Mouse (Mus musculus): ENCODE results near the gene Polrmt. TPM values are rescaled to one million over a fixed set of nuclear protein-coding genes. Genes with fewer than 3 reads are reported as not detected.
A peak's percentile ranks its signal among the peaks of the same experiment; 100 is the strongest.

Gene Polrmt
- polyA plus RNA-seq (2012; ENCODE audit: insufficient read depth, insufficient read length, missing spikeins): 20.1 and 32.1 TPM in 2 replicates

GRCm38 (mm10) chr10:79745898-79746773, at the start of gene Polrmt:
Polrmt (minus strand) TSS chr10:79746581.
- Histone ChIP-seq H3K4me3 (ENCODE audit: insufficient read depth, low read depth, low read length) (peak within 1 kb of the TSS; percentile 90), H3K27ac (replicated peaks; ENCODE audit: low read depth, low read length) (peak within 1 kb of the TSS; percentile 81), H3K4me1 (ENCODE audit: control insufficient read depth, insufficient read depth, insufficient read length, low read length) (no peaks in the 10 kb centered on the region)

- Histone ChIP-seq H3K4me3 (ENCODE audit: insufficient read depth, low read depth, low read length) (no peak overlapping the region), H3K27ac (replicated peaks; ENCODE audit: low read depth, low read length) (no peak overlapping the region; the same call in 1 of the 2 replicates), H3K4me1 (ENCODE audit: control insufficient read depth, insufficient read depth, insufficient read length, low read length) (peaks cover 11% of the 10 kb centered on the region)
Observed at GRCm38 (mm10) chr10:79795905-79796304, 49.5 kb upstream of the Polrmt start.

GRCm38 (mm10) chr10:79794491-79794931, 48.1 kb upstream of the Polrmt start:
- Histone ChIP-seq H3K4me1 (ENCODE audit: control insufficient read depth, insufficient read depth, insufficient read length, low read length) (peaks cover 11% of the 10 kb centered on the region), H3K4me3 (ENCODE audit: insufficient read depth, low read depth, low read length) (peak overlapping the region; percentile 85), H3K27ac (replicated peaks; ENCODE audit: low read depth, low read length) (peak overlapping the region; percentile 94)

- H3K4me3 ChIP-seq (ENCODE audit: insufficient read depth, low read depth, low read length): peak overlapping the region; percentile 85
- H3K4me1 ChIP-seq (ENCODE audit: control insufficient read depth, insufficient read depth, insufficient read length, low read length): peaks cover 11% of the 10 kb centered on the region
- H3K27ac ChIP-seq (replicated peaks; ENCODE audit: low read depth, low read length): peak overlapping the region; percentile 94
Observed at GRCm38 (mm10) chr10:79793738-79794490, 47.5 kb upstream of the Polrmt start.

- H3K4me3 ChIP-seq (ENCODE audit: insufficient read depth, low read depth, low read length): peak within 1 kb of the TSS; percentile 85
- H3K27ac ChIP-seq (replicated peaks; ENCODE audit: low read depth, low read length): peak within 1 kb of the TSS; percentile 94
- H3K4me1 ChIP-seq (ENCODE audit: control insufficient read depth, insufficient read depth, insufficient read length, low read length): peaks cover 10% of the 10 kb centered on the region
Observed at GRCm38 (mm10) chr10:79793051-79793737, 46.8 kb upstream of the Polrmt start, which contains the start of gene Palm. Palm (plus strand) TSS chr10:79793572.

GRCm38 (mm10) chr10:79792339-79793040, 46.1 kb upstream of the Polrmt start:
- H3K27ac ChIP-seq (replicated peaks; ENCODE audit: low read depth, low read length): no peak overlapping the region; the same call in 1 of the 2 replicates
- H3K4me1 ChIP-seq (ENCODE audit: control insufficient read depth, insufficient read depth, insufficient read length, low read length): peaks cover 9% of the 10 kb centered on the region; the same call in 1 of the 2 replicates
- no peak overlapping the region for H3K4me3 ChIP-seq (ENCODE audit: insufficient read depth, low read depth, low read length)

GRCm38 (mm10) chr10:79790861-79791260, 44.5 kb upstream of the Polrmt start, which contains the start of gene Prss57:
Prss57 (minus strand) TSS chr10:79790961.
- Histone ChIP-seq H3K27ac (replicated peaks; ENCODE audit: low read depth, low read length) (no peak within 1 kb of the TSS), H3K4me1 (ENCODE audit: control insufficient read depth, insufficient read depth, insufficient read length, low read length) (peaks cover 6% of the 10 kb centered on the region; the same call in 1 of the 2 replicates), H3K4me3 (ENCODE audit: insufficient read depth, low read depth, low read length) (no peak within 1 kb of the TSS)

- no peaks in the 10 kb centered on the region for H3K4me1 ChIP-seq (ENCODE audit: control insufficient read depth, insufficient read depth, insufficient read length, low read length)
- H3K27ac ChIP-seq (replicated peaks; ENCODE audit: low read depth, low read length): no peak overlapping the region
- no peak overlapping the region for H3K4me3 ChIP-seq (ENCODE audit: insufficient read depth, low read depth, low read length)
Observed at GRCm38 (mm10) chr10:79789581-79789980, 43.2 kb upstream of the Polrmt start.

- Histone ChIP-seq H3K27ac (replicated peaks; ENCODE audit: low read depth, low read length) (no peak overlapping the region), H3K4me1 (ENCODE audit: control insufficient read depth, insufficient read depth, insufficient read length, low read length) (no peaks in the 10 kb centered on the region), H3K4me3 (ENCODE audit: insufficient read depth, low read depth, low read length) (no peak overlapping the region)
Observed at GRCm38 (mm10) chr10:79788386-79789158, 42.2 kb upstream of the Polrmt start.

- no peak overlapping the region for H3K27ac ChIP-seq (replicated peaks; ENCODE audit: low read depth, low read length)
- H3K4me3 ChIP-seq (ENCODE audit: insufficient read depth, low read depth, low read length): no peak overlapping the region
- peaks cover 2% of the 10 kb centered on the region; the same call in 1 of the 2 replicates for H3K4me1 ChIP-seq (ENCODE audit: control insufficient read depth, insufficient read depth, insufficient read length, low read length)
Observed at GRCm38 (mm10) chr10:79783920-79784800, 37.8 kb upstream of the Polrmt start.

GRCm38 (mm10) chr10:79783050-79783449, 36.7 kb upstream of the Polrmt start:
- H3K27ac ChIP-seq (replicated peaks; ENCODE audit: low read depth, low read length): no peak overlapping the region
- H3K4me1 ChIP-seq (ENCODE audit: control insufficient read depth, insufficient read depth, insufficient read length, low read length): peaks cover 2% of the 10 kb centered on the region; the same call in 1 of the 2 replicates
- H3K4me3 ChIP-seq (ENCODE audit: insufficient read depth, low read depth, low read length): no peak overlapping the region

- Histone ChIP-seq H3K27ac (replicated peaks; ENCODE audit: low read depth, low read length) (no peak overlapping the region), H3K4me3 (ENCODE audit: insufficient read depth, low read depth, low read length) (no peak overlapping the region), H3K4me1 (ENCODE audit: control insufficient read depth, insufficient read depth, insufficient read length, low read length) (peaks cover 2% of the 10 kb centered on the region; the same call in 1 of the 2 replicates)
Observed at GRCm38 (mm10) chr10:79781956-79782355, 35.6 kb upstream of the Polrmt start.

- peaks cover 2% of the 10 kb centered on the region; the same call in 1 of the 2 replicates for H3K4me1 ChIP-seq (ENCODE audit: control insufficient read depth, insufficient read depth, insufficient read length, low read length)
- no peak overlapping the region for H3K27ac ChIP-seq (replicated peaks; ENCODE audit: low read depth, low read length)
- H3K4me3 ChIP-seq (ENCODE audit: insufficient read depth, low read depth, low read length): no peak overlapping the region
Observed at GRCm38 (mm10) chr10:79781139-79781538, 34.8 kb upstream of the Polrmt start.

Data from brown adipose tissue, adult 24 weeks (tissue).